Mouse (Mus musculus): ENCODE data around the gene 4930438A08Rik. TPM values are rescaled to one million over a fixed set of nuclear protein-coding genes. Genes with fewer than 3 reads are reported as not detected.
A peak's percentile ranks its signal among the peaks of the same experiment; 100 is the strongest.

4930438A08Rik gene
- polyA plus RNA-seq, 1 experiment, result not detected

DNA sequence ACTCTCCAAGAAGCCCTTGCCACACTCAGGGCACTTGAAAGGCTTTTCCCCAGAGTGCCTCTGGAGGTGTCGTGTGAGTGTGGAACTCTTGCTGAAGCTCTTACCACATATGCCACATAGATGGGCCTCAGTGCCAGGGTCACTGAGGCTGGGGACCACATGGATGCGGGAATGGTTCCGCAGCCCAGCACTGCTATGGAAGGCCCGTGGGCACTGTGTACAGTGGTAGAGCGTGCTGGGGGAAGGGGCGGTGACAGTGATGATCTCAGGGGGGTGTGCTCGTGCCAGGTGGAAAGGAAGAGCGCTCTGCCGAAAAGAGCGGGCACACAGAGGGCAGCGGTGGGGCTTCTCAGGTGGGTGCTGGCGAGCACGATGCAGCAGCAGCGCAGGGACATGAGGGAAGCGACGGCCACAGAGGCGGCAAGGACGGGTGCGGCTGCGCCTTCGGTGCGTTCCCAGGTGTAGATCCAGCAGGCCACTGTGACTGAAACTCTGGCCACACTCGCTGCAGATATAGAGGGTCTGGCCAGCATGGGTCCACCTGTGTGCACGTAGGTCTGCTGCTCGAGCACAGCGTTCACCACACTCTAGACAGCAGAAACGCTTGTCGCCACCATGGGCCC lies 42.3 kb downstream of the 4930438A08Rik start:
- peaks cover 3% of the 10 kb centered on the region; the same call in 1 of the 2 replicates for H3K4me1 ChIP-seq (ENCODE audit: control insufficient read depth, insufficient read depth, low read length)
- no peaks in the 10 kb centered on the region for H3K27me3 ChIP-seq (ENCODE audit: control insufficient read depth, insufficient read depth, low read length)
- 66% methylated on average over 28 of the region's 28 CpGs for WGBS
- H3K4me3 ChIP-seq (replicated peaks; ENCODE audit: insufficient read depth, low read depth, low read length), result no peak overlapping the region
- no peak overlapping the region for H3K27ac ChIP-seq (ENCODE audit: insufficient read depth, low read length)
- TF ChIP-seq CTCF (IDR thresholded peaks at IDR 0.05; ENCODE audit: borderline replicate concordance, insufficient read depth, low read depth, low read length) (no peak), POLR2A (IDR thresholded peaks at IDR 0.05; ENCODE audit: borderline replicate concordance, insufficient read depth, low read length) (no peak)
- DNase-seq, result no peak

GRCm38 (mm10) chr11:58322824-58323569 lies 48.4 kb downstream of the 4930438A08Rik start:
- H3K27ac ChIP-seq (ENCODE audit: insufficient read depth, low read length), result peak overlapping the region; percentile 83
- no peaks in the 10 kb centered on the region for H3K27me3 ChIP-seq (ENCODE audit: control insufficient read depth, insufficient read depth, low read length)
- H3K4me3 ChIP-seq (replicated peaks; ENCODE audit: insufficient read depth, low read depth, low read length), result peak overlapping the region; percentile 65
- DNase-seq, result peak; percentile 98 to 99
- H3K4me1 ChIP-seq (ENCODE audit: control insufficient read depth, insufficient read depth, low read length), result peaks cover 3% of the 10 kb centered on the region; the same call in 1 of the 2 replicates
- under 1% methylated on average over 63 of the region's 63 CpGs for WGBS
- TF ChIP-seq POLR2A (IDR thresholded peaks at IDR 0.05; ENCODE audit: borderline replicate concordance, insufficient read depth, low read length), result peak; percentile 97
- TF ChIP-seq CTCF (IDR thresholded peaks at IDR 0.05; ENCODE audit: borderline replicate concordance, insufficient read depth, low read depth, low read length), result no peak

GRCm38 (mm10) chr11:58323570-58324340 lies 49.2 kb downstream of the 4930438A08Rik start:
- peak overlapping the region; percentile 83 for H3K27ac ChIP-seq (ENCODE audit: insufficient read depth, low read length)
- no peak for TF ChIP-seq POLR2A (IDR thresholded peaks at IDR 0.05; ENCODE audit: borderline replicate concordance, insufficient read depth, low read length)
- no peak for TF ChIP-seq CTCF (IDR thresholded peaks at IDR 0.05; ENCODE audit: borderline replicate concordance, insufficient read depth, low read depth, low read length)
- H3K4me1 ChIP-seq (ENCODE audit: control insufficient read depth, insufficient read depth, low read length), result peaks cover 3% of the 10 kb centered on the region; the same call in 1 of the 2 replicates
- no peak for DNase-seq
- H3K4me3 ChIP-seq (replicated peaks; ENCODE audit: insufficient read depth, low read depth, low read length), result peak overlapping the region; percentile 65
- WGBS, result 6% methylated on average over 24 of the region's 24 CpGs
- H3K27me3 ChIP-seq (ENCODE audit: control insufficient read depth, insufficient read depth, low read length), result no peaks in the 10 kb centered on the region

- 87% methylated on average over 3 of the region's 3 CpGs for WGBS
- Histone ChIP-seq H3K4me3 (replicated peaks; ENCODE audit: insufficient read depth, low read depth, low read length) (no peak overlapping the region), H3K27ac (ENCODE audit: insufficient read depth, low read length) (no peak overlapping the region), H3K27me3 (ENCODE audit: control insufficient read depth, insufficient read depth, low read length) (no peaks in the 10 kb centered on the region), H3K4me1 (ENCODE audit: control insufficient read depth, insufficient read depth, low read length) (peaks cover 6% of the 10 kb centered on the region)
- no peak for TF ChIP-seq POLR2A (IDR thresholded peaks at IDR 0.05; ENCODE audit: borderline replicate concordance, insufficient read depth, low read length)
- no peak for TF ChIP-seq CTCF (IDR thresholded peaks at IDR 0.05; ENCODE audit: borderline replicate concordance, insufficient read depth, low read depth, low read length)
- DNase-seq, result no peak
Measured at GRCm38 (mm10) chr11:58324614-58325229, 50.1 kb downstream of the 4930438A08Rik start.

GRCm38 (mm10) chr11:58326781-58327180 lies 52.2 kb downstream of the 4930438A08Rik start:
- WGBS, result 95% methylated on average over 3 of the region's 3 CpGs
- H3K4me3 ChIP-seq (replicated peaks; ENCODE audit: insufficient read depth, low read depth, low read length), result no peak overlapping the region
- no peak for DNase-seq
- H3K27me3 ChIP-seq (ENCODE audit: control insufficient read depth, insufficient read depth, low read length), result no peaks in the 10 kb centered on the region
- no peak overlapping the region for H3K27ac ChIP-seq (ENCODE audit: insufficient read depth, low read length)
- peaks cover 9% of the 10 kb centered on the region for H3K4me1 ChIP-seq (ENCODE audit: control insufficient read depth, insufficient read depth, low read length)
- TF ChIP-seq POLR2A (IDR thresholded peaks at IDR 0.05; ENCODE audit: borderline replicate concordance, insufficient read depth, low read length), result no peak
- no peak for TF ChIP-seq CTCF (IDR thresholded peaks at IDR 0.05; ENCODE audit: borderline replicate concordance, insufficient read depth, low read depth, low read length)

DNA sequence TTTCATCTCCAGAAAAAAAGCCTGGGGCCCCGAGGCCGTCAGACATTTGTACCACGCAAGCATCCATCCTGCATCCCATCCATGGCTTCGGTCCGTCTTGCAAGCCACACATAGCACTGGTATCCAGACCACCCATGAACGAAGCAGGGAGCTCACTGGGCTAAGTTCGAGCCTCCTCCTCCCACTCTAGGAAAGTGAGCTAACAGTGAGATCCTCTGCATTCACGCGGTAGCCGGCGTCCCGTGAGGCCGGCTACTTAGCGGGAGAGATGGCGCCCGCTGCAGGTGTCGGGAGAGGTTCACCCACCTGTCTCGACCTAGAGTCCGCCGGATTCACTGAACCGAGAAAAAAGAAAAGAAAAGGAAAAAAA lies 55.3 kb downstream of the 4930438A08Rik start:
- 0% methylated on average over 21 of the region's 21 CpGs for WGBS
- TF ChIP-seq POLR2A (IDR thresholded peaks at IDR 0.05; ENCODE audit: borderline replicate concordance, insufficient read depth, low read length) (no peak), CTCF (IDR thresholded peaks at IDR 0.05; ENCODE audit: borderline replicate concordance, insufficient read depth, low read depth, low read length) (no peak)
- Histone ChIP-seq H3K27me3 (ENCODE audit: control insufficient read depth, insufficient read depth, low read length) (no peaks in the 10 kb centered on the region), H3K27ac (ENCODE audit: insufficient read depth, low read length) (peak overlapping the region; percentile 32), H3K4me1 (ENCODE audit: control insufficient read depth, insufficient read depth, low read length) (peaks cover 18% of the 10 kb centered on the region), H3K4me3 (replicated peaks; ENCODE audit: insufficient read depth, low read depth, low read length) (peak overlapping the region; percentile 100)
- no peak for DNase-seq
